Mouse (Mus musculus) heart, adult 2 months (tissue): ENCODE data around the gene Sdhaf2.

Source experiments
- CTCF ChIP-seq: fragments of 200-600 bp; IDR thresholded peaks from 2 replicates; pipeline ENCODE4 v1.8.1; 2022; ENCODE audit warnings: antibody characterized with exemption, mild to moderate bottlenecking, moderate library complexity
- POLR2A ChIP-seq: fragments of 200-500 bp; IDR thresholded peaks from 2 replicates; pipeline ENCODE4 v1.6.1; 2011; ENCODE audit warnings: mild to moderate bottlenecking, low read depth, low read length, control low read depth; ENCODE audit not compliant: insufficient read depth

GRCm38 (mm10) chr19:10560108-10560507 is 34.2 kb upstream of the Sdhaf2 start:
- peak; percentile 49 for TF ChIP-seq CTCF
- TF ChIP-seq POLR2A, result no peak
